Mouse (Mus musculus) forebrain, embryonic 10.5 days (tissue): ENCODE measurements around the gene Pigh. TPM values are rescaled to one million over a fixed set of nuclear protein-coding genes. Genes with fewer than 3 reads are reported as not detected.

ENCODE experiments used
- DNase-seq: peaks from one replicate; pipeline ENCODE4 v3.0.0-alpha.2; 2017; ENCODE audit warnings: low spot score; ENCODE audit errors: extremely low spot score
- H3K27ac ChIP-seq: fragments of 300-500 bp; sonication (generic); 2 replicates; pipeline ENCODE4 v1.5.1; 2016; ENCODE audit warnings: mild to moderate bottlenecking
- H3K27me3 ChIP-seq: fragments of 300-500 bp; sonication (generic); 2 replicates; pipeline ENCODE4 v1.6.1; 2016; ENCODE audit warnings: mild to moderate bottlenecking; ENCODE audit not compliant: poor library complexity, severe bottlenecking
- H3K36me3 ChIP-seq: fragments of 300-500 bp; sonication (generic); replicated peaks from 2 replicates; pipeline ENCODE4 v1.6.1; 2016; ENCODE audit warnings: mild to moderate bottlenecking, moderate library complexity
- H3K4me1 ChIP-seq: fragments of 300-500 bp; sonication (generic); 2 replicates; pipeline ENCODE4 v1.6.1; 2016
- H3K4me3 ChIP-seq: fragments of 300-500 bp; sonication (generic); 2 replicates; pipeline ENCODE4 v1.5.1; 2016; ENCODE audit warnings: mild to moderate bottlenecking, moderate library complexity
- H3K9me3 ChIP-seq: fragments of 300-500 bp; sonication (generic); 2 replicates; pipeline ENCODE4 v1.6.1; 2016; ENCODE audit warnings: mild to moderate bottlenecking, moderate library complexity
- WGBS: fragments of 180-500 bp; shearing (Covaris S2); methylation state at CpG from one replicate; pipeline ENCODE4 v1.1.7; 2016; 5-methylcytosine and 5-hydroxymethylcytosine counted together
- polyA plus RNA-seq: library from polyadenylated mRNA; unstranded; fragments of >200 nt; fragmentation: Nextera tagmentation; extraction: Ambion mirVana; gene quantifications from 2 replicates; pipeline ENCODE4 v1.2.1, GENCODE M21; 2016

Pigh gene
- polyA plus RNA-seq, 1 experiment from 2014 or later, result 33.9 TPM

DNA sequence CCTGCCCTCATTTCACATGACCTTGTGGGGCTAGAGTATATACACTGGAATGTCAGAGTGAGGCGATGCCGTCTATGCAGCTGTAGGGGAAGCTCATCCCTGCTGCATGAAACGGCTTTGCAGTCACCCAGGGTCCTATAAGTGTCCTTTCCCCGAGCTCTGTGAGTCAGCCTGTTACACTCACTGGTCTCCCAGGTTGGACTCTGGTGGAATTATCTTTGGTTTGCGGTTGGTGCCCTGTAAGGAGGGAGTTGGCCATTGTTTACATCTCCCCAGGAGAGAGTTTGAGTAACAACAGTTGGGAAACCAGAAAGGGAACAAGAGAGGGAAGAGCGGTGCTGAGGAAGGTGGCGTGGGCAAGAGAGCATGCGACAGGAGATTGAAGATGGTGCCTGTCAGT lies 49.7 kb downstream of the Pigh start:
- Histone ChIP-seq H3K4me3 (no peak overlapping the region), H3K27me3 (no peaks in the 10 kb centered on the region), H3K4me1 (peaks cover 6% of the 10 kb centered on the region; the same call in 1 of the 2 replicates), H3K36me3 (peaks cover 34% of the 10 kb centered on the region), H3K27ac (no peak overlapping the region), H3K9me3 (no peaks in the 10 kb centered on the region)
- WGBS, result 76% methylated on average over 8 of the region's 8 CpGs
- no peak for DNase-seq

DNA sequence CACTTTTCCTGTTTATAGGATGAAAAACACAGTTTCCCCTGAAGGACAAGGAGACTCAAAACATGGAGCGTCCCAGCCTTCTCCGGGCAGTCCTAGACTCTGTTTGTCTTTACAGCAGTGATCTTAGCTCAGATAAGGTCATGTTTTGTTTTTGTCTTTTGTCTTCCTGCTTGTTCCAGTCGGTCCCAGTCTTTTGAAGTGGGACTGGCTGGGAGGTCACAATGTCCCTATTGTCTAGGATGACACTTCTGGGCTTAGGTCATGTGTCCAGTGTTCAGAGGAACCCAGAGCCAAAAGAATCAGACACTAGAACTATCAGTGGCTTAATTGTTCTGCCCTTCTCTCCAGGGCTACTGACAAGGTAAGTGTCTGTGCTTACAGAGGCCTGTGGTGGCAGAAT lies 54.1 kb downstream of the Pigh start:
- H3K27me3 ChIP-seq, result peaks cover 5% of the 10 kb centered on the region; the same call in 1 of the 2 replicates
- H3K27ac ChIP-seq, result no peak overlapping the region
- no peak for DNase-seq
- peaks cover 6% of the 10 kb centered on the region; the same call in 1 of the 2 replicates for H3K4me1 ChIP-seq
- WGBS, result 43% methylated on average over 3 of the region's 3 CpGs
- peaks cover 2% of the 10 kb centered on the region; the same call in 1 of the 2 replicates for H3K36me3 ChIP-seq
- no peaks in the 10 kb centered on the region for H3K9me3 ChIP-seq
- H3K4me3 ChIP-seq, result no peak overlapping the region

GRCm38 (mm10) chr12:79034331-79034730 lies 55.1 kb downstream of the Pigh start:
- Histone ChIP-seq H3K4me3 (no peak overlapping the region), H3K27me3 (peaks cover 5% of the 10 kb centered on the region; the same call in 1 of the 2 replicates), H3K4me1 (peaks cover 14% of the 10 kb centered on the region), H3K27ac (no peak overlapping the region), H3K9me3 (no peaks in the 10 kb centered on the region), H3K36me3 (no peaks in the 10 kb centered on the region)
- WGBS, result 95% methylated on average over 2 of the region's 2 CpGs
- DNase-seq, result no peak

Other genes starting within 250 kb of the Pigh start
- gene Atp6v1d, start 228.0 kb downstream of the Pigh start, polyA plus RNA-seq, result 61.4 and 69.3 TPM in 2 replicates
- gene Eif2s1, start 227.8 kb downstream of the Pigh start, polyA plus RNA-seq, result 323 and 333 TPM in 2 replicates
- 3.1 and 3.6 TPM in 2 replicates for gene Plek2, start 182.7 kb downstream of the Pigh start, polyA plus RNA-seq
- gene Tmem229b, start 82.0 kb downstream of the Pigh start, polyA plus RNA-seq, result 3.2 and 5.0 TPM in 2 replicates
- gene Plekhh1, start 60.5 kb downstream of the Pigh start, polyA plus RNA-seq, result 6.3 and 6.6 TPM in 2 replicates
- gene Arg2, start 41.1 kb upstream of the Pigh start, polyA plus RNA-seq, result 1.5 and 2.4 TPM in 2 replicates
- 90.7 and 91.4 TPM in 2 replicates for gene Vti1b, start 83.0 kb upstream of the Pigh start, polyA plus RNA-seq
- gene Rdh11, start 102.6 kb upstream of the Pigh start, polyA plus RNA-seq, result 19.7 and 20.7 TPM in 2 replicates
- gene Rdh12, start 119.3 kb upstream of the Pigh start, polyA plus RNA-seq, result 1.0 and 2.6 TPM in 2 replicates
- 13.9 and 15.9 TPM in 2 replicates for gene Zfyve26, start 206.7 kb upstream of the Pigh start, polyA plus RNA-seq
- 7.1 and 7.5 TPM in 2 replicates for gene Rad51b, start 207.6 kb upstream of the Pigh start, polyA plus RNA-seq